Mouse (Mus musculus) G1E (cell line): Measurements from ENCODE around the gene Fgfr2.

ENCODE experiments used
- CTCF ChIP-seq: IDR thresholded peaks from 2 replicates; pipeline ENCODE4 v1.5.1; 2012; ENCODE audit warnings: low read depth, low read length, inconsistent platforms, mixed read lengths
- GATA1 ChIP-seq: IDR thresholded peaks from 2 replicates; pipeline ENCODE4 v1.6.1; 2012; ENCODE audit warnings: borderline replicate concordance, low read length, inconsistent platforms, mixed read lengths
- GATA2 ChIP-seq: IDR thresholded peaks from 2 replicates; pipeline ENCODE4 v1.6.1; 2012; ENCODE audit warnings: low read depth, low read length, inconsistent platforms, borderline replicate concordance
- POLR2AphosphoS5 ChIP-seq: IDR thresholded peaks from 2 replicates; pipeline ENCODE4 v1.6.1; 2012; ENCODE audit warnings: low read depth, low read length, inconsistent platforms; ENCODE audit not compliant: insufficient replicate concordance
- TAL1 ChIP-seq: conservative IDR thresholded peaks from 2 replicates; pipeline ENCODE4 v1.6.1; 2012; ENCODE audit warnings: low read depth, low read length, inconsistent platforms, mixed read lengths

GRCm38 (mm10) chr7:130188108-130188507, 2935.0 kb downstream of the Fgfr2 start:
- TF ChIP-seq CTCF (no peak), TAL1 (no peak), GATA1 (no peak), POLR2AphosphoS5 (no peak), GATA2 (no peak)
